Mouse (Mus musculus) liver, postnatal 0 days (tissue): Measurements from ENCODE around the gene Mrpl2.

Experiments used
- CTCF ChIP-seq: sonication (generic); IDR thresholded peaks from 2 replicates; pipeline ENCODE4 v1.5.1; 2016; ENCODE audit warnings: antibody characterized with exemption, low read depth
- EP300 ChIP-seq: IDR thresholded peaks from 2 replicates; pipeline ENCODE4 v1.6.1; 2016; ENCODE audit warnings: antibody characterized with exemption, low read depth, mild to moderate bottlenecking

GRCm38 (mm10) chr17:46624598-46624997 is 21.4 kb upstream of the Mrpl2 start:
- no peak for TF ChIP-seq CTCF
- TF ChIP-seq EP300 = no peak
